Mouse (Mus musculus): ENCODE data around the gene Hoxd12. TPM values are rescaled to one million over a fixed set of nuclear protein-coding genes. Genes with fewer than 3 reads are reported as not detected.

Hoxd12 gene
- not detected in 2 replicates for polyA plus RNA-seq (2012; ENCODE audit: insufficient read depth, insufficient read length, missing spikeins)

DNA sequence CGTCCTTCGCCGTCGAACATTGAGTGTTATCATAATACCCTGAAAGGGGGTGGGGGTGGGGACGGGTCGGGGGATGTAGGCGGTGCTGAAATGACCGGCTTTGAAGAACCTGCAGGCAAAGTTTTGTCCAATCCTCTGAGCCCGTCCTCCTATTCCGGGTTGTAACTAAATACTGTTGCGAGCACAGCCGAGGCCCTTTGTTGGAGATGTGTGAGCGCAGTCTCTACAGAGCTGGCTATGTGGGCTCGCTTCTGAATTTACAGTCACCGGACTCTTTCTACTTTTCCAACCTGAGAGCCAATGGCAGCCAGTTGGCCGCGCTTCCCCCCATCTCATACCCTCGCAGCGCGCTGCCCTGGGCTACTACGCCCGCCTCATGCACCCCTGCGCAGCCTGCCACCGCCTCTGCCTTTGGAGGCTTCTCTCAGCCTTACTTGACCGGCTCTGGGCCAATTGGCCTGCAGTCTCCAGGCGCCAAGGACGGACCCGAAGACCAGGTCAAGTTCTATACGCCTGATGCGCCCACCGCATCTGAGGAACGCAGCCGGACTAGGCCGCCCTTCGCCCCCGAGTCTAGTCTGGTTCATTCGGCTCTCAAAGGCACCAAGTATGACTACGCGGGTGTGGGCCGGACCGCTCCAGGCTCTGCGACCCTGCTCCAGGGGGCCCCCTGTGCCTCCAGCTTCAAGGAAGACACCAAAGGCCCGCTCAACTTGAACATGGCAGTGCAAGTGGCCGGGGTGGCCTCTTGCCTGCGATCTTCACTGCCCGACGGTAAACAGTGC, at the start of gene Hoxd12:
Hoxd12 (plus strand) TSS at position 133 of the 785 bp plus-strand sequence.
- no peak within 1 kb of the TSS for H3K4me3 ChIP-seq (ENCODE audit: insufficient read depth, low read depth, low read length)
- no peaks in the 10 kb centered on the region for H3K4me1 ChIP-seq (ENCODE audit: control insufficient read depth, insufficient read depth, insufficient read length, low read length)

DNA sequence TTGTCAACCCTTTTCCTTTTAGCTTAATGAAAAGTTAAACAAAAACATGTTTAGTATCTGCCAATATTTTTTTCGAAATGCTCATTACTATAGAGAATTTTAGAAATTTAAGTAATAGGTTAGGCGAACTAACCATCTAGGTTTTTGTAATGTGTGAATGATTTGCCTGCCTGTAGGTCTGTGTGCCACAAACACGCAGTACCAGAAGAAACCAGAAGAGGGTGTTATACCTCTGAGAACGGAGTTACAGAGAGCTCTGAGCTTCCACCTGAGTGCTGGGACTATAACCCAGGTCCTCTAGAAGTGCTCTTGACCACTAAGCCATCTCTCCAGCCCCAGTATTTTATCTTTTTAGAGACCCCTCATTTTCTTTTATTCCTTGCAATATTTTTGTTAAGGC, 39.4 kb upstream of the Hoxd12 start:
- Histone ChIP-seq H3K4me1 (ENCODE audit: control insufficient read depth, insufficient read depth, insufficient read length, low read length) (no peaks in the 10 kb centered on the region), H3K27ac (replicated peaks; ENCODE audit: low read depth, low read length) (no peak overlapping the region), H3K4me3 (ENCODE audit: insufficient read depth, low read depth, low read length) (no peak overlapping the region)

More for the DNA sequence above, at the start of gene Hoxd12:
- H3K27ac ChIP-seq (replicated peaks; ENCODE audit: low read depth, low read length) = no peak within 1 kb of the TSS

DNA sequence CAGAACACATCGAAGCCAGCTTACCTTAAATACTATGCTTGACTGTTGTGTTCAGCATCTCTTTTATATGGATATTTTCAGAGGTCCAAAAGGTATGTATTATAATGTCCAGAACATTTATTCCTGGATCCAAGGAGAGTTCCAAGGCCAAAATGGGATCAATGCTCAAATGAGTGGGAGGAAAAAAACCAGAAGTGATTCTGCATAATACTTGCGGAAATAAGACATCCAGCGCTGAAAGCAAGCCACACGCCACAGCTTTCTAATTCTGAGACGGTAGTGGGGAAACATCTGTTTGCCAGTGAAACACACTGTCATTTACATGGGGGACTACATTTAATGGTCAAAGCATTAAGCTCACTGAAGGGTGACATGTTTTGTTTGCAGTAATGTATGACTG, 32.4 kb upstream of the Hoxd12 start:
- Histone ChIP-seq H3K27ac (replicated peaks; ENCODE audit: low read depth, low read length) (no peak overlapping the region), H3K4me3 (ENCODE audit: insufficient read depth, low read depth, low read length) (no peak overlapping the region), H3K4me1 (ENCODE audit: control insufficient read depth, insufficient read depth, insufficient read length, low read length) (no peaks in the 10 kb centered on the region)

DNA sequence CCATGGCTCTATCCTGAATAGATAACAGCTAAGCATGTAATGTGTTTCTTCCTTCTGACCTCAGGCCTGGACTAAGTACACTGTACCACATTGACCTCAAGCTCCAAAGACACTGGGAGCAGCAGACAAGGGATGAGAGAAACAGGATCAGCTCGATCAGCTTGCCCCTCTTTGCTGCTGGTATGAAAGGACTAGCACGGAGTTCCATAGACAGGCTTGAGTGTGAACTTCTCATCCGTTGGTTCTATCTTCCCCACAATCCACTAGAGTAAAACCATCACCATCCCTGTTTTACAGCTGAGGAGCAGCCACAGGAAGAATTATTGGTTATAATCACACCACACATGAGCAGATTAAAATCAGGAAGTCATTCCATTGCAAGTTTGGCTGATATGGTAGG, 29.2 kb upstream of the Hoxd12 start:
- no peaks in the 10 kb centered on the region for H3K4me1 ChIP-seq (ENCODE audit: control insufficient read depth, insufficient read depth, insufficient read length, low read length)
- H3K4me3 ChIP-seq (ENCODE audit: insufficient read depth, low read depth, low read length) = no peak overlapping the region

DNA sequence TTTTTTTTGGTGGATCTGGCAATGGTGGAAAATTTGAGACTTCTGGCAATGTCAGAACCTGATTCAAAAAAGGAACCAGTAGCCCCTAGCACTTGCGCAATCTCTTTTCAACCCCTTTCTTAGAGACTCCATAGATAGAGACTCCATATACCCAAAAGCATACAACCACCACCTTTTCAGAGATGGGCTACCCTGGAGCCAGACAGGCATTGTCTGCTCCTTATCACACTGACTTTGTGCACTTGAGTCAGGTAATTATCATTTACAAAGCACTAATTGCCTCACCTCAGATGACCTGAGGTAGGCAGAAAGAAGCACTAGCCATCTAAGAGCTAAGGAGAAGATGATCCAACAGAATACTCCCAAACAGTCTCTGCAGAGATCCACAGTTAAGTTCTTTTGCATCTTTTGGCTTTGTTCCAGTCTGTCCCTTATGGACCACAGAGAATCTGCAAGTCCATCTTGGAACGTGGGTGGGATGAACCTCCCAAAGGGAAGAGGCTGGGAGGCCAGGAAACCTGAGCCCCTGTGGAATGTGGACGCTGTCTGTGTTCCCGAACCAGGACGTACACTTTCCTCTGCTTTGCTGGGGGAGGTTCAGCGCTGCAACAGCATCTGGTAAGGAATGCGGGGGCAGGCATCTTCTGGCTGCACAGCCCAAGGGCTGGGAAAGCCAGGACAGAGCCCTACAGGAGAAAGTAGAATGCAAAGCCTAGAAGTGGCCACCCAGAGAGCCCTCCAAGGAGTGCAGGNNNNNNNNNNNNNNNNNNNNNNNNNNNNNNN, 27.5 kb upstream of the Hoxd12 start:
- no peak overlapping the region for H3K27ac ChIP-seq (replicated peaks; ENCODE audit: low read depth, low read length)
- H3K4me3 ChIP-seq (ENCODE audit: insufficient read depth, low read depth, low read length) = no peak overlapping the region
- H3K4me1 ChIP-seq (ENCODE audit: control insufficient read depth, insufficient read depth, insufficient read length, low read length) = no peaks in the 10 kb centered on the region

More for the DNA sequence above, 29.2 kb upstream of the Hoxd12 start:
- H3K27ac ChIP-seq (replicated peaks; ENCODE audit: low read depth, low read length) = no peak overlapping the region

DNA sequence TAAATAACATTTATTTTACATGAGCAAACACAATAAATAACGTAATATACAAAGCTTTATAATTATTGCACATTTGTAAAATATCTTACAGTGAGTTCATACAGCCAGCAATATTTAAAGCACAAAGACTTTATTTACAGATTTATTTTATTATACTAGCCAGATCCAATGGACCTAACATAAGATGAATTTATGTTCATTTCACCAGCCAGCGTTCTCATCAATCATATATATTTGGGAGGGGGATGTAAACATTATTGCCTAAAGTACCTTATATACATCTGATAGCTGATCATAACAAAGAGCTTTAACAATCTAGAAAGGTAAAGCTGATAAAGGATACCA, 21.8 kb upstream of the Hoxd12 start:
- H3K27ac ChIP-seq (replicated peaks; ENCODE audit: low read depth, low read length) = no peak overlapping the region
- H3K4me1 ChIP-seq (ENCODE audit: control insufficient read depth, insufficient read depth, insufficient read length, low read length) = no peaks in the 10 kb centered on the region
- no peak overlapping the region for H3K4me3 ChIP-seq (ENCODE audit: insufficient read depth, low read depth, low read length)

DNA sequence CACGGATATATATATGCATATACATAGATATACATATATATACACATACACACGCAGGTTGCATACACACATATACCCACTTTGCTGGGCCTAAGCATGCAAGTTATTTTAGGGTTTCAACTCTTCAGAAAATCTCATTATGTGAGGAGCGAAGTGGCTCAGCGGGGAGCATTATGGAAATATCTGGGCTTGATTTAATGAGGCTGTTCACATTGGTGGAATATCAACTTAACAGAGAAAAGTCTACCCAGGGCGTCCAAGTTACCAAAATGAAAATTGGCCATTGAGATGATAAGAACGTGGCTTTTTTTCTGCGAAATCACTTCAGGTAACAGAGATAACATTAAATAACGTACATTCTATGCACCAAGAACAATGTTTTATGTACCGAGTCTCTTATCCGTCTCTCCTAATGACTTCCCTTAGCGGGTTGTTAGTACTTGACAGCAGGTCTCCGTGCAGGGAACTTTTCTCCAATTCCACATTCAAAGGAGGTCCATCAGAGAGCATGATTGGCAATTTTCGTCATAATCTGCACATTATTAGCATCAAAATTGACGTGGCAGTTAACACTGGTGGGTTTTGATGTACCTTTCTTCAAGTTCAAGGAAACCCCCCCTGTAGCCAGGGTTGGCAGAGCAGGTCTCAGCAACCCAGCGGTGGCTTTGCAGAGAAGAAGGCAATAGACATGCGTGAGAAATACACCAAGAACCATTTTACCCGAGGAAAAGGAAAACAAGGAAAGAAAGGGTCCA, 20.9 kb upstream of the Hoxd12 start:
- Histone ChIP-seq H3K4me1 (ENCODE audit: control insufficient read depth, insufficient read depth, insufficient read length, low read length) (no peaks in the 10 kb centered on the region), H3K4me3 (ENCODE audit: insufficient read depth, low read depth, low read length) (no peak overlapping the region), H3K27ac (replicated peaks; ENCODE audit: low read depth, low read length) (no peak overlapping the region)

DNA sequence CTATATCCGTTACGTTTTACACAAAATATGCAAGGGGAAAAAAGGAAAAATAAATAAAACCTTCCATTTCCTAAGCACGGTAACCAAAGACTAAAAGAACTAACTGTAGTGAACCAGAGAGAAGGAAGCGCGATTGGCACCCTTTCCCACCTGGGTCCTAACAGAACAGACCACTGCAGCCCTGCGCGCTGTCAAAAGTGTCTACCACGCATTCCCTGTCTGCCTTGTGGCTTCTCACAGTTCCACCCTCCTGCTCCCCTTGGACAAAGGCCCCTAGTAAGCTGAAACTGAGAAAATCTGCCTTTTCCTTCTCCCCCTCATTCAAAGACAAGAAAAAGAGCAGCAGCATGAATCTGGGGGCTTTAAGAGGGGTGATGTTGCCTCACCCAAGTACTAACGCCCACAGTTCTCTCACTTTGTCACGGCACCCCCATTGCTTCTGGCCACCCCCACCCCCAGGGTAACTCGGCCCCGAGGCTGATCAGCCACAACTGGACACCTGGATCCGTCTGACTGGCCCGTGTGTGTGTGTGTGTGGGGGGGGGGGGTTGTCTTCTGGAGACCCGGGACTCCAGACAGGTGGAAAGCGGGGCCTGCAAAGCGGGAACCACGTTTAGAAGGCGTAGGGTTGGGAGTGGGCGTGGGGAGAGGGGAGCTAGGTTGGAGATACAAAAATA, 19.9 kb upstream of the Hoxd12 start:
- H3K4me3 ChIP-seq (ENCODE audit: insufficient read depth, low read depth, low read length) = no peak overlapping the region
- no peak overlapping the region for H3K27ac ChIP-seq (replicated peaks; ENCODE audit: low read depth, low read length)
- no peaks in the 10 kb centered on the region for H3K4me1 ChIP-seq (ENCODE audit: control insufficient read depth, insufficient read depth, insufficient read length, low read length)

DNA sequence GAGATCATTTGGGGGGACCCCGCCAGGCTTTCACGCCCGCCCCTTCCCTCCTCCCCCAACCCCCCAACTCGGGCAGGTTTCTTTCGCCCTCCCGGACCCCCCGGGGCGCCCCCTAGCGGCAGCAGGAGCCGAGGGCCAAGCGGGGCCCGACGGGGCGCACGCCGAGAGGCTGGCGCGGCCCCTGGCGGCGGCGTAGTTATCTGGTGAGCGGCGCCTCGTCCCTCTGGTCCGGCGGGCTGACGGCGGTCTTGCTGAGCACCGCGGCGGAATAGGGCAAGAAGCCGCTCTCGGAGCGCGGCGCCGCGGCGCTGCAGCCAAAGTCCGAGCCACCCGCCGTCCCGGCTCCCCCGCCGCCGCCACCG, 19.4 kb upstream of the Hoxd12 start:
- Histone ChIP-seq H3K4me1 (ENCODE audit: control insufficient read depth, insufficient read depth, insufficient read length, low read length) (no peaks in the 10 kb centered on the region), H3K4me3 (ENCODE audit: insufficient read depth, low read depth, low read length) (no peak overlapping the region), H3K27ac (replicated peaks; ENCODE audit: low read depth, low read length) (no peak overlapping the region)

DNA sequence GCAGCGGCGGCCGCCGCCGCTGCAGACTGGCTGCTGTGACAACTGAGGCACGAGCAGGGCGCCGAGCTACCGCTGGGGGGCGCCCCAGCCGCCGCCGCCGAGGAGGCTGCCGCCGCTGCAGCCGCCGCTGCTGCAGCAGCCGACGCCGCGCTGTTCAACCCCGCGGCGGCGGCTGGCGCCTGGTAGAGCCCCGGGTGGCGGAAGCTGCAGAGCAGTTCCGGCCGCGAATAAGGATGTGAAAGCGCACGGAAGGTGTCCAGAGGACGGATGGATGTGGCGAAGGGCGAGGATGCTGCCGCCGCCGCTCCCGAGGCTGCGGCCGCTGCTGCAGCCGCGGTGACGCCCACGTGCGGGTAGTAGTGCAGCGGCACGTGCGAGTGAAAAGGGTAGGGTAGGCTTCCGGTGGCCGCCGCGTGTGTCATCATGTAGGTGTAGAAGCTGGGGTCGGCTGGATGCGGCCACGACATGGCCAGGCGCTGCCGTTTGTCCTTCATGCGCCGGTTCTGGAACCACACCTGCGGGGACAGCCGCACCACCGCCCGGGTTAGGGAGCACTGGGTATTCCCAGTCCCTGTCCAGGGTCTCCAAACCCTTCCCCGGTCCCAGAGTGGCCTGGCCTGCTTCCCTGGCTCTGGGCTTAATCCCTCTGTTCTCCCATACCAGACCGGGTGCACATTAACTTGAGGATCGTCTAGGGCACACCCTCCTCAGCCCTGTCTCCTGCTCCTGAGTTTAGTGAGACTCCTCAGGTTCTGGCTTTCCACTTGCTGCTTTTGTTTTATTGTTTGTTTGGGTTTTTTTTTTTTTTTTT, 18.8 kb upstream of the Hoxd12 start:
- no peak overlapping the region for H3K4me3 ChIP-seq (ENCODE audit: insufficient read depth, low read depth, low read length)
- no peaks in the 10 kb centered on the region for H3K4me1 ChIP-seq (ENCODE audit: control insufficient read depth, insufficient read depth, insufficient read length, low read length)
- no peak overlapping the region for H3K27ac ChIP-seq (replicated peaks; ENCODE audit: low read depth, low read length)

DNA sequence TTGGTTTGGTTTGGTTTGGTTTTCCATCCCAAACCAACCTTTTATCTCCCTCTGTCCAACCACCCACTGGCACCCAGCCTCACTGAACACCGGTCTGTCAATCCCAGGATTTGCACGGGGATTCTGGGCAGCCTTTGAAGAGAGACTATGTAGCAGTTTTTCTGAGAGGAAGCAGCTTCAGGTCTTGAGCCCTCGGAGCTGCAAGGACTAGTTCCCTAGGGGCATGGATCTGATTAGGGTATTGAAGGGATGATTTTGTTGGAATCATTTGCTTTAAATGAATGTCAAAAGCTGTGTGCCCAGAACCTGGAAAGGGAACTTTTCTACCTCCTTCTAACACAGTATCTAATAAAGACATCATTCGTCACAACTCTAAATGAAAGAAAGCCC, 18.2 kb upstream of the Hoxd12 start:
- no peak overlapping the region for H3K27ac ChIP-seq (replicated peaks; ENCODE audit: low read depth, low read length)
- no peaks in the 10 kb centered on the region for H3K4me1 ChIP-seq (ENCODE audit: control insufficient read depth, insufficient read depth, insufficient read length, low read length)
- H3K4me3 ChIP-seq (ENCODE audit: insufficient read depth, low read depth, low read length) = no peak overlapping the region

DNA sequence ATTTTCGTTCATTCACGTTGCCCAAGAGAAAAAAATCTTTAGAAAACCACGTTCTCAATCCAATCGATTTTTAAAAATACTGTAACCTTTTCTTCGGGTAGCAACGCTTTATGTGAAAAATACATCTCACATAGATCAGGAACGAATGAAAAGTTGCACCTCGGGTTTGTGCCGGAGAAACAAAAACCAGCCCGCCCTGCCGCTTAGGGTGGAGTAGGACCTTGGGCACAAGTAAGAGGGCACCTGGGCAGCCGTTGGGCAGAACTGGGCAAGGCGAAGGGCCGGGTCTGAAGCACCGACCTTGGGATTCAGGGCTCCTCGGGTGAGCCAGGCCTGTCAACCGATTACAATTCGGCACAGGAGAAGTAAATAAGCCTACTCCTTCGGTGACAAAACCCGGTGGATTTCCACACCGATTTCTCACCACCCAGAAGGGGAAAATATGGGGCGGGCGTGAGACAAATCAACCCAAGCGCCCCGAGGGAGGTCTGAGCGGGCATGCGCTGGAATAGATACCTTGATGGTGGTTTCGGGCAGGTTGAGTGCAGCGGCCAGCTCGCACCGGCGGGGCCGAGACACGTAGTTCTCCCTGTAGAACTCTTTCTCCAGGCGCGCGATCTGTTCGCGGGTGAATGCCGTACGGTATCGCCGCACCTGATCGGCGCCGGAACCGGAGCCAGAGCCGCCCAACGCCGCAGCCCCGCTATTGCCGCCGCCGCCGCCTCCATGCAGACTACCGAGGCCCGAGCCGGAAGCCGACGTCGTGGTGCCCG, 17.4 kb upstream of the Hoxd12 start:
- H3K4me1 ChIP-seq (ENCODE audit: control insufficient read depth, insufficient read depth, insufficient read length, low read length) = no peaks in the 10 kb centered on the region
- H3K4me3 ChIP-seq (ENCODE audit: insufficient read depth, low read depth, low read length) = no peak overlapping the region
- H3K27ac ChIP-seq (replicated peaks; ENCODE audit: low read depth, low read length) = no peak overlapping the region

DNA sequence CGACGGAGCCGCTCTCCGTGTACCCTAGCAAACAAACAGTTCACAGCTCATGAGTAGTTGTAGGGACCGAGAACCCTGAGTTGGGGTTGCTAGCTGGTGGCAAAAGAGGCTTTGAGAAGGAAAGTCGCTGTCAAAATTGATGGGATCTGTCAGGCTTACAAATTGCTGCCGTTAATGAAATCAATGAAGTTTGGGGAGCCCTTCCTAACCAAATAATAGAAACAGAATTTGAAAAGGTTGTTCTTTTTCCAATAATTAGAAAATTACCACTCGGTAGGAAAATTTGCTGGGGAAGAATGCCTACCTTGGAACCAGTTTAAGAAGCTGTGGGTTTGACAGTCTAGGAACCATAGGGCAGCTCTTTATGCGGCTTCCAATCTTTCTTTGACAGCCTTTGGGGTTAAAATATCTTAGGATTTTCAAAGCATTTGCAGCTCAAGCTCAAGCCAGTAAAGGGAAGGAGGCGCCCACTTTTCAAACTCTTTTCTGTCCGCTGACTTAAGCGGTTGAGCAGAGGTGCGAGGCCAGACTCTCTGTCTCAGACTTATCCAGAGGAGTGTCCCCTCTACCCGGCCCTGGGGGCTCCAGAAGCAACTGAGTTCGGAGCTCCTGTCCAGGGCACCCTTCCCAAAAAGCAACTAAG, 16.7 kb upstream of the Hoxd12 start:
- Histone ChIP-seq H3K4me1 (ENCODE audit: control insufficient read depth, insufficient read depth, insufficient read length, low read length) (no peaks in the 10 kb centered on the region), H3K27ac (replicated peaks; ENCODE audit: low read depth, low read length) (no peak overlapping the region), H3K4me3 (ENCODE audit: insufficient read depth, low read depth, low read length) (no peak overlapping the region)

All from brown adipose tissue, adult 24 weeks (tissue).